Mouse (Mus musculus) hindbrain, embryonic 12.5 days (tissue): ENCODE data around the gene Cmtm6. TPM values are rescaled to one million over a fixed set of nuclear protein-coding genes. Genes with fewer than 3 reads are reported as not detected.

Experiments used
- ATAC-seq: fragments of 200-750 bp; cut with Nextera tagmentation; 2 replicates; pipeline ENCODE4 v1.8.0; 2017; ENCODE audit warnings: moderate TSS enrichment; ENCODE audit not compliant: low FRiP score
- H3K27ac ChIP-seq: fragments of 300-500 bp; sonication (generic); 2 replicates; pipeline ENCODE4 v1.5.1; 2016; ENCODE audit warnings: mild to moderate bottlenecking
- H3K27me3 ChIP-seq: fragments of 300-500 bp; sonication (generic); 2 replicates; pipeline ENCODE4 v1.6.1; 2016; ENCODE audit warnings: mild to moderate bottlenecking
- H3K36me3 ChIP-seq: fragments of 300-500 bp; sonication (generic); 2 replicates; pipeline ENCODE4 v1.6.1; 2016; ENCODE audit warnings: mild to moderate bottlenecking
- H3K4me1 ChIP-seq: fragments of 300-500 bp; sonication (generic); 2 replicates; pipeline ENCODE4 v1.6.1; 2016
- H3K4me2 ChIP-seq: fragments of 300-500 bp; sonication (generic); replicated peaks from 2 replicates; pipeline ENCODE4 v1.6.1; 2016; ENCODE audit warnings: mild to moderate bottlenecking
- H3K4me3 ChIP-seq: fragments of 300-500 bp; sonication (generic); 2 replicates; pipeline ENCODE4 v1.5.1; 2016; ENCODE audit warnings: mild to moderate bottlenecking
- H3K9ac ChIP-seq: fragments of 300-500 bp; sonication (generic); 2 replicates; pipeline ENCODE4 v1.6.1; 2016; ENCODE audit warnings: mild to moderate bottlenecking, moderate library complexity
- H3K9me3 ChIP-seq: fragments of 300-500 bp; sonication (generic); replicated peaks from 2 replicates; pipeline ENCODE4 v1.6.1; 2016; ENCODE audit warnings: mild to moderate bottlenecking
- WGBS: fragments of 180-500 bp; shearing (Covaris S2); methylation state at CpG from one replicate; pipeline ENCODE4 v1.1.7; 2016; 5-methylcytosine and 5-hydroxymethylcytosine counted together
- polyA plus RNA-seq: library from polyadenylated mRNA; unstranded; fragments of >200 nt; fragmentation: Nextera tagmentation; extraction: Ambion mirVana; gene quantifications from 2 replicates; pipeline ENCODE4 v1.2.1, GENCODE M21; 2016

The Cmtm6 gene
- polyA plus RNA-seq, 1 experiment from 2014 or later = 25.8 TPM

DNA sequence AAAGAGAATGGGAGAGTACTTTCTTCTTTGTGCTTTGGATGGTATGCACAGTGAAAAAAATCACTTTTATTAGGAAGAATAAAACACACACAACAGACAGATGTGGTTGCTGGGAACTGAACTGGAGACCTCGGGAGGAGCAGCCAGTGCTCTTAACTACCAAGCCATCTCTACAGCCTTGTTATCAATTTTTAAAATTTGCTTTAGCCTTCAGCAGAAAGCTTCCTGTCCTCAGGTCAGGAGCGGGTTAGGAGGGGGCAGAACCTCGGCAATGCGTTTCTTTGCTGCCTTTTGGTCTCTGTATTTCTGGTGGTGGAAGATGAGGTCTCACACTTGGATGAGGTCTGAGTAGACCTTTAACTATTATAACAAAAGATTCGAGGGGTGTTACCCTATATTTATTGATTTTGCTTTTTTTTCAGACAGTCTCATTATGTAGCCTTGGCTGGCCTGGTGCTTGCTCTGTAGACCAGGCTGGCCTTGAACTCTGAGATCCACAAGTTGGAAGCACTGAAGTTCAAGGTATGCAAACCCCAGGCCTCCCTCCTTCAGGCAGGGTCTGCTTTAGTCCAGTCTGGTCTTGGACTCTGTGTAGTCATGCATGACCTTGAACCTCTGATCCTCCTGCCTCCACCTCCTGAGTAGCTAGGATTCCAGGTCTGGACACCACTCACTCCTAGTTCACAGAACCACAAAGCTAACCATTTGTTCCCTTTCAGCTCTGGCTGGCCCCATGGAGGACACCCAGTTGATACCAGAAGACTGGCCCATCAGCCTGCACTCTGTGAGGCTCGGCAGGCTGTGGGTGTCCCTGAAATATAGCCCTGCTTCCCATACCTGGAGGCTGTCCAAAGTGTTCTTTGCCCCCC, 46.5 kb downstream of the Cmtm6 start:
- no peak overlapping the region for H3K27ac ChIP-seq
- 84% methylated on average over 6 of the region's 6 CpGs for WGBS
- no peak overlapping the region for H3K4me2 ChIP-seq

DNA sequence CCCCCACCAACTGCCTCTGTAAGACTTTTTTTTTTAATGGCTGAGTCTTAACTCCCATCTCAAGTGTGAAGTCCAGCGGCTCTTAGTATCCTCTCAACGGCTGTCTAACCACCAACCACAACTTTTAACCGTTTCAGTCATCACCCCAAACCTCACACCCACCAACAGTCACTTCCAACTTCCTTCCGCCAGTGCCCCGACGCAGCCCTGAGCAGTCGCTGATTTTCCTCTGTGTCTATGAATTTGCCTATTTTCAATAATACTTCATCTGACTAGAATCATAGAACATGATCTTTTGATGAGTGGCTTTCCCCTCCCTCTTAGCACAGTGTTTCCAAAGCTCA, 47.1 kb downstream of the Cmtm6 start:
- Histone ChIP-seq H3K27ac (no peak overlapping the region), H3K36me3 (no peaks in the 10 kb centered on the region), H3K4me1 (peaks cover 27% of the 10 kb centered on the region), H3K9me3 (no peaks in the 10 kb centered on the region), H3K4me3 (no peak overlapping the region), H3K27me3 (no peaks in the 10 kb centered on the region), H3K4me2 (no peak overlapping the region), H3K9ac (no peak overlapping the region)
- 96% methylated on average over 7 of the region's 7 CpGs for WGBS
- no peak for ATAC-seq

More for the DNA sequence above, 46.5 kb downstream of the Cmtm6 start:
- no peak for ATAC-seq
- H3K9me3 ChIP-seq = no peaks in the 10 kb centered on the region
- no peaks in the 10 kb centered on the region for H3K27me3 ChIP-seq
- no peak overlapping the region for H3K9ac ChIP-seq
- H3K4me1 ChIP-seq = peaks cover 27% of the 10 kb centered on the region
- no peak overlapping the region for H3K4me3 ChIP-seq
- peaks cover 3% of the 10 kb centered on the region; the same call in 1 of the 2 replicates for H3K36me3 ChIP-seq

DNA sequence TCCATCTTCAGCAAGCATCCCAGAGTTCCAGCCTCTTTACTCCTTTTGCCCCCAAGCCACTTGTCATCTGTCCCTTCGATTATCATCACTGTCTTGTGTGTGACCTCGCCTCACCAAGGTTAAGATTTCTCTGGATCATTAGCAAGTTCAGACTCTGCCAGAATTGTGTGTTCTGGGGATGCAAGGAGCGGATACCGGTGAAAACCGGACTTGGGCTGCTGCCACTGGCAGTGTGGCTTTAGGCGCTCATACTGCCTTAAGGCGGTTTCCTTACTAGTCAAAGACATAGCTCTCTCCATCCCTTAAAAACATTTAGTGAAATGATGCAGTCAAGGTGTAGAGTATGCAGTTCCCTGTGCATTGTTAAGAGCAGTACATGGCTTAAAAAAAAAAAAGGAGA, 48.0 kb downstream of the Cmtm6 start:
- Histone ChIP-seq H3K4me2 (no peak overlapping the region), H3K9ac (no peak overlapping the region), H3K9me3 (no peaks in the 10 kb centered on the region), H3K4me3 (no peak overlapping the region), H3K27ac (no peak overlapping the region), H3K36me3 (no peaks in the 10 kb centered on the region), H3K27me3 (no peaks in the 10 kb centered on the region), H3K4me1 (peaks cover 27% of the 10 kb centered on the region)
- WGBS = 85% methylated on average over 7 of the region's 7 CpGs
- ATAC-seq = no peak

DNA sequence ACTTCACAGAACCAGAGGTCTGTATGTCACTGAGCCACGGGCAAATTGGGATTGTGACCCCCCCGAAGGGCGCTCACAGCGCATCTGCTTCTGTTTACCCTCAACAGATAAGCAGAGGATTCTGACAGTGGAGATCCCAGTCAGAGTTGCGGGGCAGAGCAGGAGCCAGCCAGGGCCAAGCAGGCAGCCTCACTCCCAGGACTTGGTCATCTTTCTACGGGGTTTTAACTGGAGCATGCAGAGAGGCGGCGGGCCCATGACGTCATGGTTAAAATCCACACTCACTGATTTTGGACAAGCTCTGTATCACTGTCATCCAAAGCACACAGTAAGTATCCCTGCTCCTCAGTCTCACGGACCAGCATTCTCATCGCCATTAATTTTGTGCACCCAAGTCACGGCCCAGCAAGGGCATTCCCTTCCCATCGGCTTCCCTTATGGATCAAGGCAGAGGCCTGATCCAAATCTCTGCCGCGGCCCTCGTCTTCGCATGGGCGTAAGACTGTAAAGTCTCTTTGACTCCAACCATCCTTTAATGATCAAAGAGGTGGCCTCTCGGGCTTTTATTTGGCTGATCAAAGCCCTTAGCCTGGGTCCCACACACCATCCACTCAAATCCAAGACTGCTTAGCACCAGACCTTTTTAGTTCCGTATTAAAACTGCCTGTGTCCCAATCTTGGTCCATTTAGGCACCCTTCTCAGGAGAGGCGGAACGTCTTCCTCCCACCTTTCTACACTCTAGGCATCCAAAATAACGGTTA, 49.2 kb downstream of the Cmtm6 start:
- H3K9ac ChIP-seq = peak overlapping the region; percentile 63
- peaks cover 22% of the 10 kb centered on the region for H3K4me1 ChIP-seq
- WGBS = 32% methylated on average over 23 of the region's 23 CpGs
- no peaks in the 10 kb centered on the region; the same call in 1 of the 2 replicates for H3K27me3 ChIP-seq
- H3K27ac ChIP-seq = no peak overlapping the region
- peak; percentile 12; the same call in 1 of the 2 replicates for ATAC-seq
- H3K4me3 ChIP-seq = peak overlapping the region; percentile 55
- no peaks in the 10 kb centered on the region for H3K9me3 ChIP-seq
- H3K4me2 ChIP-seq = peak overlapping the region; percentile 92
- no peaks in the 10 kb centered on the region for H3K36me3 ChIP-seq

DNA sequence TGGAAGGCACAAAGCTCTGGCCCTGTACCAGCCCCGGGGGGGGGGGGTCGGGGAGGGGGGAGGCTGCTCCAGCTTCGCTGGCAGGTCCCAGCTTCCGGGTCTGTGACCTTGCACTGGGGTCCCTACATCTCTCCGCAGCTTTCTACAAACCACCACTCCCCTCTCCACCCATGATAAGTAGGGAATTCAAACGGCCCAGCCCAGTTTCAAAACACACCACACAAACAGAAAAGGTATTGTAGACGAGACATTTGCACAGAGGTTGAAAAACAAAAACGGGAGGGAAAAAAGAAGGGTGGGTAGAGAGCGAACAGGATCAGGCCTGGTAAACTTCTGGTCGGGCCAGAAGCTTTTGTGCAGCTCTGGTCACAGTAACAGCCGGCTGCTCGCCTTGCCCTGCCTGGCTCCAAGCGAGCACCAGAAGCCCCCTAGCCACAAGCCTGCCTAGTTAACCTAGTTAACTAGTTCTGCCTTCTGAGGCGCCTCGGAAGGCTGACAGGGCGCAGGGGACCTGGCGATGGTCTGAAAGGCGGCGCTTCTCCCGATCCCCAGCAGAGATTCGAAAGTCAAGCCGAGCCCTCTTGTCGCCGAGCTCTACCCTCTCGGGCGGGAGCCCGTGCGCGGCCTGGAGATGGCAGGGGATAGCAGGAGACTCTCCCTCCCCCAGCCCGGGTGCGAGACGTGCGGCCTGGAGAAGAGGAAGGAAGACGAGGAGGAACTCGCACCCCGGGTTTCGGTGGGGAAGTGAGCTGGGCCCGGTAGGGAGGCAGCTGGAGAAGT, 50.0 kb downstream of the Cmtm6 start:
- Histone ChIP-seq H3K4me1 (peaks cover 23% of the 10 kb centered on the region), H3K27ac (peak overlapping the region; percentile 1; the same call in 1 of the 2 replicates), H3K9me3 (no peaks in the 10 kb centered on the region), H3K9ac (peak overlapping the region; percentile 63), H3K4me2 (peak overlapping the region; percentile 92), H3K36me3 (no peaks in the 10 kb centered on the region), H3K27me3 (no peaks in the 10 kb centered on the region; the same call in 1 of the 2 replicates), H3K4me3 (peak overlapping the region; percentile 55)
- under 1% methylated on average over 38 of the region's 38 CpGs for WGBS
- peak; percentile 58 for ATAC-seq

DNA sequence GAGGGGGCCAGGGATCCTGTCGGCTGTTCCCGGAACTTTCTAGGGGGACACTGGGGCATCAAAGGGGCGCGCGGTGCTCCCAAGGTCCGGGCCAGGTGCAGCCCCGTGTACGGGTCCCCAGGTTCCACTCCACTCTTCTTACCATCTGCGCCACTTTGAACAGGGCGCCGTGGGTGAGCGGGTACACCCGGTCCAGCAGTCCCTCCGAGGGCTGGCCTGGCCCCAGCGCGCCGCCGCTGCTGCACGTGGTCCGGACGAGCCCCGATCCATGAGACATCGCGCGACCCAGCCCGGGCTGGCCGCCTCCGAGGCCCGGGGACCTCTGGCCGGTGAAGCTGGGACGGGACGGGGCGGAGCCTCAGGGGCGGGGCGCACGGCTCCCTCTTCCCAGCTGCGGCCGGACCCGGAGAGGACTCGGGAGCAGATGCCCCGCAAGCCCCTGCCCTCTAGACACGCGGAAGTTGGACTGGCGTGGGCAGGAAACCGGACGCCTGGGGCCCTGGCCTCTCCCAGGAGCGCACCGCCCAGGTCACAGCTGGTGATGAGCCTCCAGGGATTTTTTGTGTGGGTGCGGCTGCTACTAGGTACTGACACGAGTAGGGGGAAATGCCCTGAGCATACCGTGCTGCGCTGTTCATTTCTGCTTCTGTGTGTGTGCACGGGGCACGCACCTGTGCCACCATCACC, 50.8 kb downstream of the Cmtm6 start, which contains the start of gene Cmtm7:
Gene Cmtm7 (minus strand): TSS at position 331 of the 687 bp plus-strand sequence.
- ATAC-seq = peak; percentile 79
- H3K4me3 ChIP-seq = peak within 1 kb of the TSS; percentile 55
- WGBS = under 1% methylated on average over 50 of the region's 54 CpGs
- no peaks in the 10 kb centered on the region; the same call in 1 of the 2 replicates for H3K27me3 ChIP-seq
- peak within 1 kb of the TSS; percentile 92 for H3K4me2 ChIP-seq
- H3K9me3 ChIP-seq = no peaks in the 10 kb centered on the region
- H3K27ac ChIP-seq = peak within 1 kb of the TSS; percentile 1; the same call in 1 of the 2 replicates
- H3K36me3 ChIP-seq = no peaks in the 10 kb centered on the region
- peak within 1 kb of the TSS; percentile 63 for H3K9ac ChIP-seq
- H3K4me1 ChIP-seq = peaks cover 23% of the 10 kb centered on the region

DNA sequence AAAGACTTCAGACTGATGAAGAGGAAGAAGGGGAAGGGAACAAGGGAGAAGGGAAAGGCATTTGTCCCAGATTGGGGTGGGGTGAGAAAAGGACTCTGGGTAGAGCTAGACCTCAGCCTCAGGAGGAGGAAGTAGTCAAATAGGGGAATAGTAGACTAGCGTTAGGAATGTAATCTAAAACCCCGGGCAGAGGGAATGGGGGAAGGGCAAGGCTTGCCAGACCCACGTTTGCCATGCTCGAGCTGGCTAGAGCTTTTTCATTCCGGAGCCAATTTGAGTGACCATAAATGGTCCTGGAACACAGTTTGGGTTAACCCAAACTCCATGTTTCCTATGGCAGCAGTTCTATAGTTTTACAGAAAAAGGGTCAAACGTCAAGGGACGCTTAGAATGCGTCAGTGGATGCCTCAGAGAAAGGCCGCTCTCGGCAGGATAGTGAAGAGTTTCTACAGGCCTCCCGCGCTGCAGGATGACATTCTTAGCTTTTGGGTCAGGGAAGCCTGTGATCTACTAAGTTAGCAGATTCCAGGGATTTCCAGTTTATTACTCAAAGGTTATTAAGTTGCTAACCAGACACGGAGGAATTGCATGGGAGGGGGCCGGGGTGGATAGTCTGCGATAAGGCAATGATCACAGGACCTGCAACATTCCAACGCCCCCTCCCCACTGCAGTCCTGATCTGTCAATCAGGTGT, 54.7 kb downstream of the Cmtm6 start:
- WGBS = 10% methylated on average over 16 of the region's 16 CpGs

DNA sequence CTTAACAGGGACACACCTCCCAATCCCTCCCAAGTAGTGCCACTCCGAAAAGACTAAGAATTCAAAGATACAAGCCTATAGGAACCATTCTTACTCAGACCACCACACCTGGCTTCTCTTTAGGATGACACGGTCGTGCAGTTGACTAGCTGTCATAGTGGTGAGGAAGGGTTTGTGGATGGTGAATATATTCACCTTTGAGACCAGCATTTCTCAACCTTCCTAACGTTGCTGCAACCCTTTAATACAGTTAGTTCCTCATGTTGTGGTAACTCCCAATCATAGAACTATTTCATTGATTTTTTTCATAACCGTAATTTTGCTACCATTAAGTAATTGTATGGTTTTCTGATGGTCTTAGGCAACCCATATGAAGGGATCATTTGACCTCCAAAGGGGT, 56.2 kb downstream of the Cmtm6 start:
- H3K27ac ChIP-seq = no peak overlapping the region

More for the DNA sequence above, 54.7 kb downstream of the Cmtm6 start:
- 0 out of 2 replicates have a peak overlapping the region, but pooled peaks have one; percentile 11 for H3K4me2 ChIP-seq
- no peak overlapping the region for H3K27ac ChIP-seq
- no peak for ATAC-seq
- no peaks in the 10 kb centered on the region for H3K9me3 ChIP-seq
- H3K4me1 ChIP-seq = peaks cover 15% of the 10 kb centered on the region
- H3K9ac ChIP-seq = no peak overlapping the region
- H3K27me3 ChIP-seq = no peaks in the 10 kb centered on the region; the same call in 1 of the 2 replicates
- no peaks in the 10 kb centered on the region for H3K36me3 ChIP-seq
- no peak overlapping the region for H3K4me3 ChIP-seq

DNA sequence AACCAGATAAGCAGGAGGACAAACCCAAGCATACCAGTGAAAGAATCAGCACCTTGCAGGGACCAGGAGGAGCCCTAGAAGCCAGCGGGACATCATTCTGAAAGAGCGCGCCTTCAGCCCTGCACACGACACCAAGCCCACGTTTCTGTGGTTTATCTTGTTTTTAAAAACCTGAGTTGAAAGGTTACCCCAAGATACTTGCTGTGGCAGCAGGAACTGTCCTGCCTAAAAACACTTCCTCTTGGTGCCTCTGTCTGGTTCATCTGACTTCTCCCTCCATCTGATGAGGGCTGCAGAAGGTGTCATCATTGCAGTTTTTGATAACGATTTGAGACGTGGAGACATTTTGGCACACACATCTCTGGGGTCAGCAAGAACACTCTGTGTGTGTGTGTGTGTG, 56.8 kb downstream of the Cmtm6 start:
- 92% methylated on average over 7 of the region's 7 CpGs for WGBS
- no peaks in the 10 kb centered on the region for H3K36me3 ChIP-seq
- H3K9ac ChIP-seq = no peak overlapping the region
- no peak overlapping the region for H3K4me2 ChIP-seq
- no peaks in the 10 kb centered on the region for H3K9me3 ChIP-seq
- ATAC-seq = no peak
- H3K4me3 ChIP-seq = no peak overlapping the region
- H3K27me3 ChIP-seq = no peaks in the 10 kb centered on the region; the same call in 1 of the 2 replicates
- H3K27ac ChIP-seq = no peak overlapping the region
- H3K4me1 ChIP-seq = peaks cover 7% of the 10 kb centered on the region; the same call in 1 of the 2 replicates

More for the DNA sequence above, 56.2 kb downstream of the Cmtm6 start:
- H3K9ac ChIP-seq = no peak overlapping the region
- no peak for ATAC-seq
- 94% methylated on average over 5 of the region's 5 CpGs for WGBS
- H3K27me3 ChIP-seq = no peaks in the 10 kb centered on the region; the same call in 1 of the 2 replicates
- H3K4me1 ChIP-seq = peaks cover 7% of the 10 kb centered on the region; the same call in 1 of the 2 replicates
- no peak overlapping the region for H3K4me2 ChIP-seq
- no peak overlapping the region for H3K4me3 ChIP-seq
- no peaks in the 10 kb centered on the region for H3K9me3 ChIP-seq
- no peaks in the 10 kb centered on the region for H3K36me3 ChIP-seq

DNA sequence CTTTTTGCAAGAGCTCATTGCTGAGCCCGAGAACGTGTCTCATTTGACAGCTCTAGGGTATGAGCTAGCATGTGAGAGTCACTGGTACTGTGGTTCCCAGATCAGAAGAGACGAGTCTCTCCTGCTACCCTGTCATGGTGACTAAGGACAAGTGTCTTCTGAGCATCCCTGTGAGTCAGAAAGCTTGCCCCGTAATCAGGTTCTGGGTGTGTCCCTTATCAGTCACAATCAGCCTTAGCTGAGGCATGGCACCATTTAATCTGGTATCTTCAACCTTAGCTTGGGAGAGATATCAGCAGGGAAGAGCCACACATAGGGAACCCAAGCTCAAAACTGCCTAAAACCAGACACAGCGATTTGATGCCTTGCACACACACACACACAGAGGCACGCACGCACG, 57.8 kb downstream of the Cmtm6 start:
- Histone ChIP-seq H3K9me3 (no peaks in the 10 kb centered on the region), H3K4me1 (peaks cover 7% of the 10 kb centered on the region; the same call in 1 of the 2 replicates), H3K36me3 (no peaks in the 10 kb centered on the region), H3K4me3 (no peak overlapping the region), H3K27ac (no peak overlapping the region), H3K9ac (no peak overlapping the region), H3K27me3 (no peaks in the 10 kb centered on the region; the same call in 1 of the 2 replicates), H3K4me2 (no peak overlapping the region)
- no peak for ATAC-seq
- WGBS = 90% methylated on average over 8 of the region's 8 CpGs

DNA sequence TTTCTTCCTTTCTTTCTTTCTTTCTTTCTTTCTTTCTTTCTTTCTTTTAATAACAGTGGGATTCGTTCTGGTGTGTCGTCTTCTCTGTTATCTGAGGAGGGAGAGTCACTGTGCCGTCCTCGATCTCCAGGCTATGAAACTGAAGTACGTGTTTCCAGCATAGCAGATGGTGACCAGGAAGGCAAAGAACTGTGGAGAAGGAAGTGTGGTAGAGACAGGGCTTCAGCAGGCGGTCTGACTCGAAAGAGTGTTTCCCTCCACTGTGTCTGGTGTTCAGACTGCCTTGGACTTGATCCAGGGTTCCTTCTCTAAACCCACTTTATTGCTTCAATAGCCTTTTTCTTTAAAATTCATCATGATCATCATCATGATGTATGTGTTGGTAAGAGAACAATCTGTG, 58.6 kb downstream of the Cmtm6 start:
- Histone ChIP-seq H3K27ac (no peak overlapping the region), H3K36me3 (no peaks in the 10 kb centered on the region), H3K4me2 (no peak overlapping the region), H3K4me3 (no peak overlapping the region), H3K4me1 (peaks cover 9% of the 10 kb centered on the region), H3K9me3 (no peaks in the 10 kb centered on the region), H3K9ac (no peak overlapping the region), H3K27me3 (no peaks in the 10 kb centered on the region)
- 78% methylated on average over 7 of the region's 7 CpGs for WGBS
- no peak for ATAC-seq
